Comparison of ENCODE assay signal across 23 mouse cellular contexts in genomic region chr12:55027088-55027487, GRCm38 (mm10). TPM values are rescaled to one million over a fixed set of nuclear protein-coding genes. Genes with fewer than 3 reads are reported as not detected.
DNase-seq lines count a peak whose midpoint lies in the region; ATAC-seq and TF ChIP-seq lines count a peak whose summit lies in the region.
"Had no signal": no experiment of that assay in that cellular context is flagged by ENCODE, and none has a peak within 500 bp of the region (broad histone marks: within the 10 kb centered on the region; RNA-seq: fewer than 3 reads in every experiment).

No protein-coding gene starts in this region.

- no peaks in the 10 kb centered on the region for H3K9me3 ChIP-seq in lung, postnatal 0 days (ENCODE audit: low read length)
- H3K9me3 ChIP-seq: midbrain, embryonic 10.5 days had no signal

- WGBS in lung, postnatal 0 days = 18% methylated on average over 3 of the region's 3 CpGs

- intact Hi-C loops in left cerebral cortex, postnatal 10 days (cut with DNase I) = no loop called here

- H3K9ac ChIP-seq in lung, postnatal 0 days (replicated peaks; ENCODE audit: low read depth) = no peak overlapping the region

- DNase-seq in lung, postnatal 0 days (ENCODE audit: low spot score) = peak; percentile 13
- no peak for DNase-seq in lung, postnatal 14 days
- DNase-seq in CD4-positive, CD25-positive, alpha-beta regulatory T cell, adult 2 months (ENCODE audit: low read depth, low spot score) = peak; percentile 45
- DNase-seq in left cerebral cortex, adult 8-10 months (ENCODE audit: low spot score in 2 of 2) = no peak
- no peak for DNase-seq in left cerebral cortex, postnatal 10 days (ENCODE audit: extremely low spot score in 1 of 2, low spot score in 2 of 2)
- DNase-seq in urinary bladder, postnatal 10 days (ENCODE audit: low spot score) = no peak
- DNase-seq: cerebellum, adult 11 months; cerebellum, postnatal 25 days; kidney, postnatal 10 days; layer of hippocampus, adult 9-11 months; lung, postnatal 10 days; thymus, adult 18-20 months had no signal

- no peaks in the 10 kb centered on the region for H3K36me3 ChIP-seq in lung, postnatal 0 days (ENCODE audit: insufficient read depth, low read length)
- H3K36me3 ChIP-seq: midbrain, embryonic 10.5 days had no signal

- H3K27me3 ChIP-seq in lung, postnatal 0 days (replicated peaks; ENCODE audit: insufficient read depth, low read length) = no peaks in the 10 kb centered on the region
- H3K27me3 ChIP-seq: Patski had no signal

- TF ChIP-seq EP300 in lung, postnatal 0 days (IDR thresholded peaks at IDR 0.05) = no peak

- no peak overlapping the region for H3K27ac ChIP-seq in lung, postnatal 0 days (ENCODE audit: low read length)
- H3K27ac ChIP-seq: midbrain, embryonic 10.5 days had no signal

- no peak overlapping the region for H3K4me2 ChIP-seq in lung, postnatal 0 days (replicated peaks; ENCODE audit: low read depth, low read length)
- H3K4me2 ChIP-seq: liver, embryonic 11.5 days had no signal

- H3K4me1 ChIP-seq in lung, postnatal 0 days (ENCODE audit: insufficient read depth, low read depth, low read length) = no peaks in the 10 kb centered on the region
- H3K4me1 ChIP-seq: midbrain, embryonic 10.5 days had no signal

- TF ChIP-seq CTCF in lung, postnatal 0 days (IDR thresholded peaks at IDR 0.05) = no peak

- no peak for ATAC-seq in lung, postnatal 0 days
- ATAC-seq in granulocyte monocyte progenitor cell, adult 5-6 weeks (replicated peaks; ENCODE audit: poor library complexity, severe bottlenecking) = peak; percentile 35; the same call in 1 of the 2 replicates
- ATAC-seq in neutrophil, adult 5-6 weeks (ENCODE audit: extremely low read depth, insufficient number of reproducible peaks, low FRiP score, poor library complexity, severe bottlenecking) = peak; percentile 87
- ATAC-seq: intestine, postnatal 0 days; Patski had no signal

- no peak overlapping the region for H3K4me3 ChIP-seq in lung, postnatal 0 days (ENCODE audit: low read depth, low read length)
- H3K4me3 ChIP-seq: midbrain, embryonic 10.5 days; myocyte had no signal

RNA-seq across cellular contexts. Expression of gene Baz1a, which starts 12.9 kb away (rescaled TPM):
- 17.5 and 20.7 TPM in 2 replicates for polyA plus RNA-seq in lung, postnatal 0 days (2015; fragmentation: Nextera tagmentation; extraction: Ambion mirVana)
- 153 and 161 TPM in 2 replicates for total RNA-seq in granulocyte monocyte progenitor cell, adult 5-6 weeks (2014; fragmentation: Nextera tagmentation)
- total RNA-seq in granulocyte monocyte progenitor cell, adult 5-6 weeks (2017) = 156 and 170 TPM in 2 replicates
- total RNA-seq in neutrophil, adult 5-6 weeks (2017) = 143 and 145 TPM in 2 replicates
- total RNA-seq in left cerebral cortex, adult 8-10 months (2022) = 1 to 10 TPM; 1.6 to 4.2 (median 3.4) TPM
- 1 to 10 TPM; 2.3 to 2.9 TPM for total RNA-seq in left cerebral cortex, postnatal 10 days (2021)

RNA-seq across cellular contexts. Expression of gene Gm20403, which starts 40.8 kb away (rescaled TPM):
- polyA plus RNA-seq in lung, postnatal 0 days (2015; fragmentation: Nextera tagmentation; extraction: Ambion mirVana) = not detected in 2 replicates
- total RNA-seq in granulocyte monocyte progenitor cell, adult 5-6 weeks (2014; fragmentation: Nextera tagmentation) = not detected in 2 replicates
- not detected in 2 replicates for total RNA-seq in granulocyte monocyte progenitor cell, adult 5-6 weeks (2017)
- not detected in 2 replicates for total RNA-seq in neutrophil, adult 5-6 weeks (2017)
- not detected for total RNA-seq in left cerebral cortex, adult 8-10 months (2022)
- not detected for total RNA-seq in left cerebral cortex, postnatal 10 days (2021)
- total RNA-seq: gastrocnemius, postnatal 4 days; left cerebral cortex, postnatal 36 days had no signal
- polyA plus RNA-seq: heart, embryonic 14.5 days; hindbrain, embryonic 11.5 days; intestine, postnatal 0 days; liver, embryonic 11.5 days; midbrain, embryonic 10.5 days had no signal

RNA-seq across cellular contexts. Expression of gene 2700097O09Rik, which starts 52.8 kb away (rescaled TPM):
- polyA plus RNA-seq in lung, postnatal 0 days (2015; fragmentation: Nextera tagmentation; extraction: Ambion mirVana) = 14.4 and 14.6 TPM in 2 replicates
- total RNA-seq in granulocyte monocyte progenitor cell, adult 5-6 weeks (2014; fragmentation: Nextera tagmentation) = 5.2 and 36.6 TPM in 2 replicates
- total RNA-seq in granulocyte monocyte progenitor cell, adult 5-6 weeks (2017) = 10.6 and 12.1 TPM in 2 replicates
- total RNA-seq in neutrophil, adult 5-6 weeks (2017) = 6.5 and 9.2 TPM in 2 replicates
- 10 to 100 TPM in 1 of 4 experiments, 1 to 10 TPM in 3; 7.1 to 13.8 (median 8.1) TPM for total RNA-seq in left cerebral cortex, adult 8-10 months (2022)
- 1 to 10 TPM; 8.6 to 9.4 TPM for total RNA-seq in left cerebral cortex, postnatal 10 days (2021)

RNA-seq across cellular contexts. Expression of gene Srp54a, which starts 53.0 kb away (rescaled TPM):
- polyA plus RNA-seq in lung, postnatal 0 days (2015; fragmentation: Nextera tagmentation; extraction: Ambion mirVana) = 124 and 130 TPM in 2 replicates
- 80.6 and 85.1 TPM in 2 replicates for total RNA-seq in granulocyte monocyte progenitor cell, adult 5-6 weeks (2014; fragmentation: Nextera tagmentation)
- total RNA-seq in granulocyte monocyte progenitor cell, adult 5-6 weeks (2017) = 237 and 257 TPM in 2 replicates
- total RNA-seq in neutrophil, adult 5-6 weeks (2017) = 156 and 159 TPM in 2 replicates
- 100 to 1,000 TPM in 2 of 4 experiments, 10 to 100 TPM in 2; 95.1 to 102 (median 100) TPM for total RNA-seq in left cerebral cortex, adult 8-10 months (2022)
- 100 to 1,000 TPM; 106 to 108 TPM for total RNA-seq in left cerebral cortex, postnatal 10 days (2021)

Comparison
In these comparisons a context has a peak if more than half of its experiments do, and no peak if none do; other contexts are left out.
1. DNase-seq: peak in lung, postnatal 0 days (single experiment) and CD4-positive, CD25-positive, alpha-beta regulatory T cell, adult 2 months (single experiment); none in lung, postnatal 14 days (single experiment), left cerebral cortex, adult 8-10 months (0 of 2), left cerebral cortex, postnatal 10 days (0 of 2) and urinary bladder, postnatal 10 days (single experiment).
2. RNA of gene Baz1a, which starts 12.9 kb away (total RNA-seq): 153 to 170 TPM in granulocyte monocyte progenitor cell, adult 5-6 weeks and 143 to 145 TPM in neutrophil, adult 5-6 weeks; 1.6 to 4.2 TPM in left cerebral cortex, adult 8-10 months and 2.3 to 2.9 TPM in left cerebral cortex, postnatal 10 days; every median in the first group is over 10 times any median in the second.